Mouse (Mus musculus) c-Kit-positive CD71-positive TER-119-positive erythroid progenitor cells, embryonic 14.5 days (primary cell): ENCODE measurements around the gene Cers1.

ENCODE experiments used
- DNase-seq: peaks from one replicate; pipeline ENCODE4 v3.0.0-alpha.2; 2013; ENCODE audit warnings: low spot score

Gene Cers1

DNA sequence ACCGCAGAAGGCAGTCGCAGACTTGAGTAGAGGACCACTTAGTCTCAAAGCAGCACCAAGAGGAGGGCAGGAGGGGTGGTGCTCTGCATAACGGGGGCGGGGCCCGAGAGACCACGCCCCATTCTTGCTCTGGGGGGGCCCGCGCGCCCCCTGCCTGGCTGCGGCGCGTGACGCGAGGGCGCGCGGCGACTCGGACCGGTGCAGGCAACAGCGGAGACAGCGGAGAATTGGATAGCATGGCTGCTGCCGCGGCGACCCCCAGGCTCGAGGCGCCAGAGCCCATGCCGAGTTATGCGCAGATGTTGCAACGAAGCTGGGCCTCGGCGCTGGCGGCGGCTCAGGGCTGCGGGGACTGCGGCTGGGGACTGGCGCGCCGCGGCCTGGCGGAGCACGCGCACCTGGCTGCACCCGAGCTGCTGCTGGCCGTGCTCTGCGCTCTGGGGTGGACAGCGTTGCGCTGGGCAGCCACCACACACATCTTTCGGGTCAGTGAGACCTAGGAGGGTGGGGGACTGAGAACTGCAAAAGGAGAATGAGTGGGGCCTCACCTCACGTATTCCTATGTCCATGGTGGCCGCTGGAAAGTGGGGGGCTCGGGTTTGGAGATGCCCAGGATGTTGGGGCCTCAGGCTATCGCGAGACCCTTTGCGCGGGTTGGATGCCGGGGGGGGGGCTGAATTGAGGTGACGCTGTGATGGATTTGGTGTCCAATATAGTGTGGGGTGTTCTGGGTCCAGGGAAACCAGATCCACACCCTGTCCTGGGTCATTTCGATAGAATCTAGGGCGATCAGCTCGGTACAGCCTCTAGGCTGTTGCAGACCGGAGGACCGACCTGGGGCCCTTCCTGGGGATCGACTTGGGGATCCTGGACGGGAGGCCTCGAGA lies at the start of gene Cers1:
Gene Cers1, plus strand, starts transcription at position 152 of the 887 bp plus-strand sequence.
- DNase-seq: no peak

DNA sequence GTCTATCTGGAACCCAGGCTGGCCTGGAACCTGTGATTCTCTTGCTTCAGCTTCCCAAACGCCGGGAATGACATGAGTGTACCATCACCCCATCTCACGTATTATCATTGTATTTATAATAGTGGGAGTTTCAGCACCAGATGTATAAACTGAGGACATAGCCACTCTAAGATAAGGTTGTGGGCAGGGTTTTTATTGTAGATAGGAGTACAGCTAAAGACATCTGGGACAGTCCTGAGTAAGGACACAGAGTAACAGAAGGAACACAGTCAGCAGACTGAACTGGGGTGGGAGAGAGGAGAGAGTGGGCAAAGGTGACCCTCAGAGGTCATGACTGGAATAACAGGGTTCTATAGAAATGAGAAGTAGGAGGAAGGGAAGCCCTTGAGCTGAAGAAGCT lies 47.9 kb upstream of the Cers1 start:
- DNase-seq: no peak

DNA sequence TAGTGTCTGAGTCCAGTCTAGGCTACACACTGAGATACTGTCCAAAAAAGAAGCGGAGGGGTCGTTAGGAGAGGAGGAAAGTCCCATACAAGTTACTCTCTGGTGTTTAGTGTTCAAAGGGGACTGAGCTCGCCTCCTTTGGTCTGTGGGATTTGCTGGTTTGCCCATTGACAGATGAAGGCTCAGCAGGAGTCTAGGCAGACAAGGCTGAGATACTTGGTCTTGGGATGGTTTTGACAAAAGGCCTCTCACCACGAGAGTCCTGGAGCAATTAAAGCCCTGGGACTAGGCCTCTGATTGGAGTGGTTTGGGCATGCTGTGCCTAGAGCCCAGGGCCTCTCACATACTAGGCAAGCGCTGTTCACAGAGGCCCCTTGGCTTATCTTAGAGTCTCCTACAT lies 47.3 kb upstream of the Cers1 start:
- DNase-seq: no peak

DNA sequence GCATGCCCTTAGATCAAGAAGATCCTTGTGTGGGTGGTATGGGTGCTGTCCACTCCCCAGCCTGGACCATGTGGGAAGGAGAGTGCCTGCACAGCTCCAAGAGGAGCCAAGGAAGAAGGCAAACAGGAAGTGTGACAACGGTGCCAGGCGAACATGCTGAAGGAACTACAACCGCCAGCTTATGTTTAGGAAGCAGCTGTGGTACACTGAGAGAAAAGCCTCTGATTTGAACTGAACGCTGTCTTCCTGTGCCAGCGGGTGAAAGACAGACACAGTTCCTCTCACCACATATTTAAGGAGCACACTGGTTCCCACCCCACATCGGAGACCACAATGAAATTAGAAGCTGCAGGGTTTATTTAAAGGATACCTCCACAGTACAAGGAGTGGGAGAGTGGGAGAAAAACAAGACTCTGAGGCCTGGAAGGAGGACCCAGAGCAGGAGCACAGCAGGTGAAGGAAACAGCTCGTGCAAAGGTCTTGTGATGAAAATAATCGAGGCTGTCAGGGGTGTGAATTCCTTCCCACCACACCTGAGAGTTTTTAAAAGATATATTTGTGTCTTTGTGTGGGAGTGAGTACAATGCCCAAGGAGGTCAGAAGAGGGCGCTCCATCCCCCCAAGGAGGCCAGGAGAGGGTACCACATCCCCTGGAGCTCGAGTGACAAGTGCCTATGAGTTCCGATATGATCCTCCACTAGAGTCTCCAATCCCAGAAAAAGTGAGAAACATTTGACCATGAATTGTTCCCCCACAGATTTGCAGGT lies 46.6 kb upstream of the Cers1 start:
- no peak for DNase-seq

DNA sequence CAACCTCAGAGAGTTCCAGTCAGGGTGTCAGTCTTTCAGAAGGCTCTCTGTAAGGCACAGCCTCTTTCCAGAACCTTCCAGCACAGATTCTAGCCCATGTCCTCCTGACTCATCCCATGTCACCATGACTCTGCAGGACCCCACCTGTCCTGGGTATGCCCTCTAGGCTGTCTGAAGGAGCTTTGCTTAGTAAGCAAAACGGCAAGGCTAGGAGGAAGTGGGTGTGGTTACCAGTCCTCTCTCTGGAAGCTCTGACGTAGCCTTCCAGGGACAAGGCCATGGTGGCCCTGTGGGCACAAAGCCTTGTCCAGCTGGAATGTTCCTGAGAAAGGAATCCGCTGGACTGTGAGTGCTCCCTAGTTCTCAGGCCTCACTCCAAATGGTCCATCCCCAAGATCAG lies 42.6 kb upstream of the Cers1 start:
- DNase-seq: no peak

DNA sequence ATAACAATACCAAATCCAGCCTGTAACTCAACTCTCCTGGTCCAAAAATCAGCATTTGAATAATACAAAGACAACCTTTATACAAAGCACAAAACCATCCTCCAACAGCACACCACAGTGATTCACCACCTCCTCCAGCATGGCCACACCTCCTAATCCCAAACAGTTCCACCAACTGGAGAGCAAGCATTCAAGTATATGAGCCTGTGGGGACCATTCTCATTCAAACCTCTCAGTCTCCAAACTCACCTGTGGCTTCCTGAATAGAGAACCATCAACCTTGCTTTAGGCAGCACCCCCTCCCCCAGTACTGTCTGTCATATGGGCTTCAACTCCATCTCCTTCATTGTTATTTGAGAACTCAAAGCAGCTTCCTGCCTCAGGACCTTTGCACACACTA lies 41.2 kb upstream of the Cers1 start:
- DNase-seq: no peak

DNA sequence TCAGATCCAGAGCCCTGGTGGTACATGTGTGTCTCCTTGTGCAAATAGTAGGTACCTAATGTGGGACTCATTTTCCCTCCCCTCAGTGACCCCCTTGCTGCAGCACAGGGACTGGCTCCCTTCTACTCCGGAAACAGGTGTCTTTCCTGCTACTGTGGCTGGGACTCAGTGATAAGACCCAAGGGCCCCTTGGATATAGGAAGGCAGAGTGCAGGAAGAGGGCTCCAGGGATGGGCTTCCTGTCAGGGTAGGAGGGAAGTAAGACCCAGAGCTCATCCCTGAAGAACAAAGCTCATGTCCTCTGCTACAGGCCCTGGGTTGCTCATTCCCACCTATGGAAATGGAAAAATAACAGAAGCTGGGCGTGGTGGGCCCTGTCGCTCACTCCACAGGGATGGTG lies 39.1 kb upstream of the Cers1 start:
- no peak for DNase-seq

DNA sequence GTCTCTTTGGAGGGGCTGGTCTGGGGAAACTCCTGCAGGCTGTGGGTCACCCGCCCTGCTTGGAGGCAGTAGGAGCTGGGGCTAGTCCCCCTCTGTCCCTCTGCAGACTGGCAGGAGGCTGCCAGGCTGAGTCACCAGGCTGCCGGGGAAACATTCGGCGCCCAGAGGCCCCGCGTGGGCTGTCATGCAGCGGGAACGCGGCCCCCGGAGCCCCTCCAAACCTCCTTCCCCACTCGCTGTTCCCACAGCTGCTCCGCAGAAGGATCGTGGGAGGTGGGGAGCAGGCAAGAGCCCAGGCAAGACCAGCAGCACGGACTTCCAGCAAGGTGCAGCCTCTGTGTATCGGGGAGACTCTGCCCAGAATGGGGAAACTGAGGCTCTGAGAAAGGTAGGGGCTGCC lies 37.4 kb upstream of the Cers1 start:
- DNase-seq: no peak

DNA sequence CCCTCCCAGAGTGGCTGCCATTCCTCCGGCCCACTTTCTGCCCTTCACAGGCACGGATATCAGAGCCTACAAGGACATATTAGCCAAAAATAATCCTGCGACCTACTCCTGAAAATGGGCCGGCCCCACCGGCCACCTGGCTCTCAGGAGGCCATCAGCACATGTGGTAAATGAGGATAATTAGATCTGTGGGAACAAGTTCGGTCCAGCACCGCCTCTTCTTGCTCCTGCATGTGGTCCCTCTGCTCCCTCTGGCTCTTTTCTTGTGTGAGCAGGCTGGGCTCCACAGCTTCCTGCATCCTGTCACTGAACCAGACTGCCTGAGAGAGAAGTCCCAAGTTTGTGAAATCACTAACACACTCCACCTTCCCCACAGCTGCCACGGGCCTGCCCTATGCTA lies 36.3 kb upstream of the Cers1 start:
- DNase-seq: no peak

DNA sequence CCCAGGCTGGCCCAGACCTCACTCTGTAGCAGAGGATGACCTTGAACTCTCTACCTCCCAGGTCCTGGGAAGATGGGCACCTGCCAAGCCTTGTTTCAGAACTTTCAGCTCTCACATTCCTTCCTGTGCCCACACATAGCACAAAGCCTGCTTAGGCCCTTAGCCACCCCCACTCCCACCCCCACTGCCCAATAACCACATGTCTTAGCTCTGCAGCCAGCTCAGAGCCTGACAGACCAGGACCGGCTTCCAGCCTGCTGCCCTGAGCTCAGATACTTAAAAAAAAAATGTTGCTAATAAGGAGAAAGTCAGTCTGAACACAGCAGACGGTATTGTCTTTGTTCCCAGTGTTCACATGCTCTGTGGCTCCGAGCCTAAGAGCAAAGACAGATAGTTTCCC lies 34.6 kb upstream of the Cers1 start:
- no peak for DNase-seq

DNA sequence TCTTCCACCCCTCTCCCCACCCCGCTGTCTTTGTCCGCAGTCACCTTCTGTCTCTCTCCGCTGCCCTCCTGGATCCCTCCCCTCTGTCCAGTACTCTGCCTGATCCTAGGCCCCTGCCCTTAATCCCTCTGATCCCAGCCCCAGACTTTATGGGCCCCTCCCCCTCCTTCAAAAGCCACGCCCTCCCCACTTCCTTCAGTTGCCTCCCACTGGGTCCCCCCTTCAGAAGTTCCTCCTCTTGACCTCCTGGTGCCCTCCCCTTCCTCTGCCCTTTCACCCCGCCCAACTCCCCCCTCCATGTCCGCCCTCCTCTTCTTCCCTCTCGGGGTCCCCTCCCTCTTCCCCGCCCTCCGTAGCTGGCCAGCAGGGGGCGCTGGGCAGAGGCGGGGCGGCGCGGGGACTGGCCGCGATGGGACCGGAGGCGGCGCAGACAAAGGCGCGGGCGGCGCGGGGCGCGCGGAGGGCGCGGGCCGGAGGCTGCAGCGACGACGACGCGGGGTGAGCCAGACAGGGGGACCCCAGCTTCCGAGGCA lies 32.9 kb upstream of the Cers1 start, which contains the start of gene Homer3:
Gene Homer3, plus strand, starts transcription at position 225 of the 533 bp plus-strand sequence.
- peak; percentile 57 for DNase-seq

DNA sequence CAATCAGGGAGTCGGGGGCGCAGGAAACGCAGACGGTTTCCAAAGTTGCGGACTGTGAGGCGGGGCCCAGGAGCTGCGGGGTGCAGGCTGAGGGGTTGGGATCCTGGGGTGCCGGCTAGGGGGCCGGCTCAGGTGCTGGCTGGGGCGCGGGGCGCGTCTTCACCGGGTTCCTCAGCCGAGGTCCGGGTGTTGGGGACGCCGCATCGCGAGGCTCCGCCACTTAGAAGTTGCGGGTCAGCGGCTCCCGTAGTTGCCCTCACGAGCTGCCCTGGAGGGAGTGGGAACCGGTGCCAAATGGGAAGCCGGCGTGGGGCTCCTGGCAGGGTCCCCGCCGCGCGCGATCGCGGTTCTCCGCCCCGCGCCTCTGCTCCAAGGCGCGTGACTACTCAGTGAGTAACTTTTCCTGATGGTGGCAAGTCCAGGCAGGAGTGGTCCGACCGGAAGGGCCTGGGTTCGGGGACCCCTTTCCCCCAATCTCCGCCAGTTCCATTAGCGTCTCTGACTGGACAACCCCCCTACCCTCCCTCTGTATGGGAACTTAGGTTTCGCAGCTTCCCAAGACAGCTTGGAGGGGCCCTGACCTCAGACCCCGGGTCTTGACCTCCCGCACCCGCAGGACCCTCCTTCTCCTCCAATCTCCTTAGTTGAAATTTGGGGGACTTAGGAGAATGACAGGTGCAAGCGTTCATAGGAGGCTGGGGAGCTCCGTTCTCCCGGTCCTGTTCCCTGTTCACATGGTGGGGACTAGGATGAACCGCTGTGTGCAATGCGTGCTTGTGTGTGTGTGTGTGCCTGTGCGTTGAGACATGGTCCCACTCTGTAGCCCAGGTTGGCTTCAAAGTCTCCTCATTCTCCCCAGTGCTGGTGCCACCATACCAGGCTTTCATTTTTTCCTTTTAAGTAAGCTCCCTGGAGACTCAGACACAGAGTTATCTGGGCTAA lies 32.2 kb upstream of the Cers1 start:
- DNase-seq: no peak

DNA sequence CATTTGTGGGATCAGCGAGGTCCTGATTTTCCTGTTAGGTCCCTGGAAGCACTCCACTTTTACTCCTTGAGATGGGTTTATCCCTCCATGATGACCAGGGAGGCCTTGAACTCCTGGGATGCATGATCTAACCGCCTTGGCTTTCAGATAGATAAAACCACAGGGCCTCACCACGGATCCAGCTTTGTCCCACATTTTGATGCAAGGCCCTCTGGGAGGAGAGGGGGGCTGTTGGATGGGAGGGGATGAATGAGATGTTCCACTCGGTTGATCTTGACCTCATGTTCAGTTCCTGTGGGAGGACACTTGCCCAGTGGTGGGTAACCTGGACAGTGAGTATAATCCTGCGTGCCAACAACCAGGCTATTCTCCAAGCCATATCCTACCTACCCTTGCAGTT lies 31.2 kb upstream of the Cers1 start:
- DNase-seq: no peak

DNA sequence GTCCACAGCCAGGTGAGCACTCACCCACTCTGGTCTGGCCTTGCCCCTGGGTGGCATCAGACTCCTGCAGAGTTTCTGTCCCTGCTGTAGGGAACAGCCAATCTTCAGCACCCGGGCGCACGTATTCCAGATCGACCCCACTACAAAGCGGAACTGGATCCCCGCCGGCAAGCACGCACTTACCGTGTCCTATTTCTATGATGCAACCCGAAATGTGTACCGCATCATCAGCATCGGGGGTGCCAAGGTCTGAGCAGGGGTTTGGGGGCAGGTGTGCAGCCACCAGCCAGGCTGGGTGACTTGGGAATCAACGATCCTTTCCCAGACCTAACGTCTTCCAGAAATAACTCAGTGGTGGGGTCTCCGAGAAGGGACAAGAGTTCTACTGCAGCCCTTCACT lies 30.3 kb upstream of the Cers1 start:
- DNase-seq: no peak

DNA sequence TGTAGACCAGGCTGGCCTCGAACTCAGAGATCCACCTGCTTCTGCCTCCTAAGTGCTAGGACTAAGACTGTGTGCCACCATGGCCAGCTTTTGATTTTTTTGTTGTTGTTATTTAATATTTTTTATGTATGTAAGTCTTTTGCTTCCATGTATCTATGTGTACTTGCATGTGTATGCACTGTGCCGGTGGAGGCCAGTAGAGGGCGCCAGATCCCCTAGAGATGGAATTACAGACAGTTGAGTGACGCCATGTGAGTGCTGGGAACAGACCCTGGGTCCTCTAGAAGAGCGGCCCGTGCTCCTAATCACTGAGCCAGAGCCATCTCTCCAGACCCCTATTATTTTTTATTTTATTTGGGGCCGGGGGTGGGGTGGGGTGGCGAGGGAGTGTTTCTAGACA lies 28.8 kb upstream of the Cers1 start:
- no peak for DNase-seq

DNA sequence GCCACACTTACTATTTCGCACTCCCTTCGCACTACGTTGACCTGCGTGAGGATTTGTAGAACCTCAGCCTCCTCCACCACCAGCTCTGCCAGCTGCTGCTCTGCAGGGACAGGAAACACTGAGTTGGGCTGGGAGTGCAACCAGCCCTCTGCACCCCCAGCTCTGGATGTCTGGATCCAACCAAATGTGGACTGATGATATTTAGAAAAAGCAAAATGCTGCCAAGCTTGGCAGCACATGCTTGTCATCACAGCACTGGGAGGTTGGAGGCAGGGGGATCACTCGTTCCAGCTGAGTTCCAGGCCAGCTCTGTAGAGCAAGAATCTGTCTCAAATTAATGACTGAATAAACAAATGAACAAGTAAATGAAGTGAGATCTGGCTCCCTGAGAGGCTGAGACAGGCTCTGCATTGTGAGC lies 21.6 kb upstream of the Cers1 start:
- DNase-seq: no peak

DNA sequence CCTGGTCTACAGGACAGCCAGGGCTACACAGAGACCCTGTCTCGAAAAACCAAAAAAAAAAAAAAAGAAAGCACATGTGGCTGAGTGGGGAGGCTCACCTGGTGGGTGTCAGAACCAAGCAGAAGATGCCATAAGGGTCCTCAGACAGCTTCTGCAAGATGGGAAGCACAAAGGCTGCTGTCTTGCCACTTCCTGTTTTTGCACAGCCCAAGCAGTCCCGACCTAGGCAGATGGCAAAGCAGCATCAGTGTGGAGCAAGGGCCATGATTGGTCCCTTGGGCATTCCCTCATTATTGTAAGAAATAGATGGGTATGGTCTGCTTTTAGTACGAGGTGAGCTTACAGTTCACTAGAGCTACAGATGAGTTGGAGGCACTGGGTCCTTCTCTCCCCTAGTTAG lies 14.7 kb upstream of the Cers1 start:
- no peak for DNase-seq

DNA sequence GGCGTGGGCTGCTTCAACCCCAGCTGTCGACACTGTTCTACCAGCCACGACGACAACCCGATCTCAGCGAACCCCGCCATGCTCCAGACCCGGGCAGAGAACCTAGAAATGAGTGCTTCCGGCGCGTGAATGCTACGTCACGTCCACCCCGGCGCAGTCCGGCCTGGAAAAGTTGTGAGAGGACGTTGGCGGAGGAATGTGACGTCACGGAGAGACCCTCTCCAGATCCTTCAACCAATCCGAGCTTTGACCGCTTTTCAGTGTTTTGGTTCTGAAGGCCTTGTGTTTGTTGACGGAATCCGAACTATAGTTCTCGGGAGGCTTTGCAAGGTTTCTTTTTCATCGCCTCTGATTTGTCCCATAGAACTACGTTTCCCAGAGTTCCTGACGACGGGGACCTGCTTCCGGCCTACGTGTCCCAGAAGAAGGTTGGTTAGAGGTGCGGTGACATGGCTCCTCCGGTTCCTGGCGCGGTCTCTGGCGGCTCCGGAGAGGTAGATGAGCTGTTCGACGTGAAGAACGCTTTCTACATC lies 13.2 kb upstream of the Cers1 start, which contains the start of the genes Ddx49 and Cope:
Gene Ddx49, minus strand, starts transcription at position 132 of the 533 bp plus-strand sequence.
Gene Cope, plus strand, starts transcription at position 161 of the 533 bp plus-strand sequence.
- DNase-seq: peak; percentile 88

DNA sequence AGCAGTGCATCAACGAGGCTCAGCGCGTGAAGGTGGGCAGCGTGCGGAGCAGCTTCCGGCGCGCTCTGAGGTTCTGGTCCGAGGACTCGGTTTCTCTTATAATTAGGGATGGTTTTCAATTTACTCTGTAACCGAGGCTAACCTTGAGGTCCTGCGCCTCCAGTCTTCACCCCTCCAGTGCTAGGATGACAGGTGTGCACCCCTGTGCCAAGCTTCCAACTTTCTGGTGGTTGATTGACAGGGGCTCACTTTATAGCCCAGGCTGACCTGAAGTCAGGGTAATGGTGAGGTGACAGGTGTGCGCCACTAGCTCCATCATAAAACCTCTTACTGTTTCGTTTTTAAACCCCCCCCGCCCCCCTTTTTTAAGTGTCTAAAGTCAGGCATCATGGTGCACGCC lies 12.7 kb upstream of the Cers1 start:
- no peak for DNase-seq

DNA sequence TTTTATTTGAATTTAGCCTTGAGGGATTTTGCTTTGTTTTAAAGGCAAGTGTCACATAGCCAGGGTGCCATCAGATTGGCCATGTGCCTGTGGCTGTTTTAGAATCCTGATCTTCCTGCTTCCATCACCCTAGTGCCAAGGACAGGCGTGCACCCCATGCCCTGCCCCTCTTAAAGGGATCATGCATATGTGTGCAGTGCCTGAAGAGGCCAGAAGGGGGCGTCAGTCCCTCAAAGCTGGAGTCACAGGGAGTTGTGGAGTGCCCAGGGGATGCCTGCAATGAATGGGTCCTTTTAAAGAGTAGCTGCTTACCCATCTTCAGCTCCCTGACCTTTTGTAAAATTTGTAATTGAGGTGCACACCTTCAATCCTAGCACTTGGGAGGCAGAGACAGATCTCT lies 6.3 kb upstream of the Cers1 start:
- no peak for DNase-seq

DNA sequence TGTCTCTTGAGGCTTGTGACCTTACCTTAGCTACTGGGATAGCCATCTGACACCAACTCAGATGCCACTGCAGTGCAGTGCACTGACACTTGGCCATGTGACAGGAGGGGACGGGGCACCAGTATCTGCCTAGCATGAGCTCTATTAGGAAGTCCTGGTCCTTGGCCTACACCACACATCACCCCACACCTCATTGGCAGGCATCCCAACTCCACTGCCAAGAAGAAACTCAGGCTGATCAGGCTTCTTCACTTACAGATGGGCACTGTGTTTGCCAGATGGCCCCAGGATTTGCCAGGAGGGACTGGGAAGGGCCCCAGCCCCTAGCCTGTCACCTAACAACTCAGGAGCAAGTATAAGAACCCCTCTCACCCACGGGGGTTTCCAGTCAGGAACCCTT lies 2.2 kb upstream of the Cers1 start:
- no peak for DNase-seq
